Mouse (Mus musculus): ENCODE results near the gene Fbxl19. TPM values are rescaled to one million over a fixed set of nuclear protein-coding genes. Genes with fewer than 3 reads are reported as not detected.

Fbxl19 gene
- polyA plus RNA-seq, 1 experiment from 2014 or later, result 2.2 TPM

GRCm38 (mm10) chr7:127802313-127802712, 58.0 kb downstream of the Fbxl19 start:
- Histone ChIP-seq H3K4me1 (replicated peaks; ENCODE audit: control insufficient read depth, insufficient read depth, low read length) (0 out of 2 replicates have a peak, but pooled peaks cover 3% of the 10 kb centered on the region), H3K27ac (ENCODE audit: low read depth, low read length) (no peak overlapping the region), H3K4me2 (replicated peaks; ENCODE audit: low read depth) (no peak overlapping the region), H3K9me3 (ENCODE audit: control insufficient read depth) (no peaks in the 10 kb centered on the region), H3K36me3 (ENCODE audit: control insufficient read depth, insufficient read depth) (peaks cover 39% of the 10 kb centered on the region), H3K4me3 (ENCODE audit: low read depth, low read length) (no peak overlapping the region), H3K9ac (ENCODE audit: low read depth, low read length) (no peak overlapping the region), H3K27me3 (replicated peaks; ENCODE audit: control insufficient read depth, insufficient read depth, low read length) (no peaks in the 10 kb centered on the region)
- 92% methylated on average over 17 of the region's 17 CpGs for WGBS
- TF ChIP-seq CTCF (IDR thresholded peaks at IDR 0.05; ENCODE audit: low read depth), result no peak
- no peak for ATAC-seq

- H3K27me3 ChIP-seq (replicated peaks; ENCODE audit: control insufficient read depth, insufficient read depth, low read length), result no peaks in the 10 kb centered on the region
- H3K27ac ChIP-seq (ENCODE audit: low read depth, low read length), result no peak overlapping the region
- H3K36me3 ChIP-seq (ENCODE audit: control insufficient read depth, insufficient read depth), result no peaks in the 10 kb centered on the region
- H3K4me3 ChIP-seq (ENCODE audit: low read depth, low read length), result no peak overlapping the region
- no peak for TF ChIP-seq CTCF (IDR thresholded peaks at IDR 0.05; ENCODE audit: low read depth)
- ATAC-seq, result no peak
- H3K4me2 ChIP-seq (replicated peaks; ENCODE audit: low read depth), result no peak overlapping the region
- 65% methylated on average over 5 of the region's 5 CpGs for WGBS
- no peaks in the 10 kb centered on the region for H3K9me3 ChIP-seq (ENCODE audit: control insufficient read depth)
- 0 out of 2 replicates have a peak, but pooled peaks cover 3% of the 10 kb centered on the region for H3K4me1 ChIP-seq (replicated peaks; ENCODE audit: control insufficient read depth, insufficient read depth, low read length)
- H3K9ac ChIP-seq (ENCODE audit: low read depth, low read length), result no peak overlapping the region
Measured at GRCm38 (mm10) chr7:127808821-127809220, 64.5 kb downstream of the Fbxl19 start.

- Histone ChIP-seq H3K4me2 (replicated peaks; ENCODE audit: low read depth) (no peak overlapping the region), H3K4me1 (replicated peaks; ENCODE audit: control insufficient read depth, insufficient read depth, low read length) (no peaks in the 10 kb centered on the region), H3K9ac (ENCODE audit: low read depth, low read length) (no peak overlapping the region), H3K4me3 (ENCODE audit: low read depth, low read length) (no peak overlapping the region), H3K9me3 (ENCODE audit: control insufficient read depth) (no peaks in the 10 kb centered on the region), H3K27ac (ENCODE audit: low read depth, low read length) (no peak overlapping the region), H3K27me3 (replicated peaks; ENCODE audit: control insufficient read depth, insufficient read depth, low read length) (no peaks in the 10 kb centered on the region), H3K36me3 (ENCODE audit: control insufficient read depth, insufficient read depth) (no peaks in the 10 kb centered on the region)
- TF ChIP-seq CTCF (IDR thresholded peaks at IDR 0.05; ENCODE audit: low read depth), result no peak
- no peak for ATAC-seq
- 93% methylated on average over 1 of the region's 1 CpGs for WGBS
Measured at GRCm38 (mm10) chr7:127809846-127810245, 65.5 kb downstream of the Fbxl19 start.

GRCm38 (mm10) chr7:127810650-127811049, 66.3 kb downstream of the Fbxl19 start:
- no peaks in the 10 kb centered on the region for H3K27me3 ChIP-seq (replicated peaks; ENCODE audit: control insufficient read depth, insufficient read depth, low read length)
- TF ChIP-seq CTCF (IDR thresholded peaks at IDR 0.05; ENCODE audit: low read depth), result no peak
- WGBS, result 80% methylated on average over 10 of the region's 10 CpGs
- H3K27ac ChIP-seq (ENCODE audit: low read depth, low read length), result no peak overlapping the region
- ATAC-seq, result no peak
- H3K4me2 ChIP-seq (replicated peaks; ENCODE audit: low read depth), result no peak overlapping the region
- H3K9ac ChIP-seq (ENCODE audit: low read depth, low read length), result no peak overlapping the region
- H3K36me3 ChIP-seq (ENCODE audit: control insufficient read depth, insufficient read depth), result no peaks in the 10 kb centered on the region
- H3K4me3 ChIP-seq (ENCODE audit: low read depth, low read length), result no peak overlapping the region
- H3K4me1 ChIP-seq (replicated peaks; ENCODE audit: control insufficient read depth, insufficient read depth, low read length), result no peaks in the 10 kb centered on the region
- H3K9me3 ChIP-seq (ENCODE audit: control insufficient read depth), result no peaks in the 10 kb centered on the region

GRCm38 (mm10) chr7:127811240-127811639, 66.9 kb downstream of the Fbxl19 start:
- Histone ChIP-seq H3K27me3 (replicated peaks; ENCODE audit: control insufficient read depth, insufficient read depth, low read length) (no peaks in the 10 kb centered on the region), H3K36me3 (ENCODE audit: control insufficient read depth, insufficient read depth) (no peaks in the 10 kb centered on the region), H3K9ac (ENCODE audit: low read depth, low read length) (no peak overlapping the region), H3K9me3 (ENCODE audit: control insufficient read depth) (no peaks in the 10 kb centered on the region), H3K27ac (ENCODE audit: low read depth, low read length) (no peak overlapping the region), H3K4me3 (ENCODE audit: low read depth, low read length) (no peak overlapping the region), H3K4me2 (replicated peaks; ENCODE audit: low read depth) (no peak overlapping the region), H3K4me1 (replicated peaks; ENCODE audit: control insufficient read depth, insufficient read depth, low read length) (no peaks in the 10 kb centered on the region)
- TF ChIP-seq CTCF (IDR thresholded peaks at IDR 0.05; ENCODE audit: low read depth), result no peak
- 70% methylated on average over 4 of the region's 4 CpGs for WGBS
- no peak for ATAC-seq

GRCm38 (mm10) chr7:127812292-127812691, 67.9 kb downstream of the Fbxl19 start:
- WGBS, result 77% methylated on average over 3 of the region's 3 CpGs
- no peaks in the 10 kb centered on the region for H3K9me3 ChIP-seq (ENCODE audit: control insufficient read depth)
- H3K4me3 ChIP-seq (ENCODE audit: low read depth, low read length), result no peak overlapping the region
- no peaks in the 10 kb centered on the region for H3K27me3 ChIP-seq (replicated peaks; ENCODE audit: control insufficient read depth, insufficient read depth, low read length)
- no peak overlapping the region for H3K9ac ChIP-seq (ENCODE audit: low read depth, low read length)
- no peak overlapping the region for H3K27ac ChIP-seq (ENCODE audit: low read depth, low read length)
- no peaks in the 10 kb centered on the region for H3K36me3 ChIP-seq (ENCODE audit: control insufficient read depth, insufficient read depth)
- no peak for ATAC-seq
- H3K4me2 ChIP-seq (replicated peaks; ENCODE audit: low read depth), result no peak overlapping the region
- no peaks in the 10 kb centered on the region for H3K4me1 ChIP-seq (replicated peaks; ENCODE audit: control insufficient read depth, insufficient read depth, low read length)
- no peak for TF ChIP-seq CTCF (IDR thresholded peaks at IDR 0.05; ENCODE audit: low read depth)

GRCm38 (mm10) chr7:127813821-127814220, 69.5 kb downstream of the Fbxl19 start:
- H3K9ac ChIP-seq (ENCODE audit: low read depth, low read length), result no peak overlapping the region
- H3K27ac ChIP-seq (ENCODE audit: low read depth, low read length), result no peak overlapping the region
- H3K4me2 ChIP-seq (replicated peaks; ENCODE audit: low read depth), result no peak overlapping the region
- H3K27me3 ChIP-seq (replicated peaks; ENCODE audit: control insufficient read depth, insufficient read depth, low read length), result no peaks in the 10 kb centered on the region
- 0 out of 2 replicates have a peak, but pooled peaks have one; percentile 59 for ATAC-seq
- H3K4me1 ChIP-seq (replicated peaks; ENCODE audit: control insufficient read depth, insufficient read depth, low read length), result no peaks in the 10 kb centered on the region
- 44% methylated on average over 4 of the region's 4 CpGs for WGBS
- H3K4me3 ChIP-seq (ENCODE audit: low read depth, low read length), result no peak overlapping the region
- no peaks in the 10 kb centered on the region for H3K36me3 ChIP-seq (ENCODE audit: control insufficient read depth, insufficient read depth)
- no peak for TF ChIP-seq CTCF (IDR thresholded peaks at IDR 0.05; ENCODE audit: low read depth)
- H3K9me3 ChIP-seq (ENCODE audit: control insufficient read depth), result no peaks in the 10 kb centered on the region
